Mouse (Mus musculus): ENCODE results near the gene Fbln1.

GRCm38 (mm10) chr15:85179528-85180180, 26.1 kb upstream of the Fbln1 start:
- TF ChIP-seq CTCF (IDR thresholded peaks at IDR 0.05; ENCODE audit: insufficient read depth, low read depth, low read length): no peak
- TF ChIP-seq POLR2A (IDR thresholded peaks at IDR 0.05; ENCODE audit: insufficient read depth, low read depth, low read length): no peak

Data from olfactory bulb, adult 2 months (tissue).